Mouse (Mus musculus): Measurements from ENCODE around the gene Polr3e. TPM values are rescaled to one million over a fixed set of nuclear protein-coding genes. Genes with fewer than 3 reads are reported as not detected.

Gene Polr3e
- 25.8 and 26.9 TPM in 2 replicates for polyA plus RNA-seq (2012; rRNA removed)

DNA sequence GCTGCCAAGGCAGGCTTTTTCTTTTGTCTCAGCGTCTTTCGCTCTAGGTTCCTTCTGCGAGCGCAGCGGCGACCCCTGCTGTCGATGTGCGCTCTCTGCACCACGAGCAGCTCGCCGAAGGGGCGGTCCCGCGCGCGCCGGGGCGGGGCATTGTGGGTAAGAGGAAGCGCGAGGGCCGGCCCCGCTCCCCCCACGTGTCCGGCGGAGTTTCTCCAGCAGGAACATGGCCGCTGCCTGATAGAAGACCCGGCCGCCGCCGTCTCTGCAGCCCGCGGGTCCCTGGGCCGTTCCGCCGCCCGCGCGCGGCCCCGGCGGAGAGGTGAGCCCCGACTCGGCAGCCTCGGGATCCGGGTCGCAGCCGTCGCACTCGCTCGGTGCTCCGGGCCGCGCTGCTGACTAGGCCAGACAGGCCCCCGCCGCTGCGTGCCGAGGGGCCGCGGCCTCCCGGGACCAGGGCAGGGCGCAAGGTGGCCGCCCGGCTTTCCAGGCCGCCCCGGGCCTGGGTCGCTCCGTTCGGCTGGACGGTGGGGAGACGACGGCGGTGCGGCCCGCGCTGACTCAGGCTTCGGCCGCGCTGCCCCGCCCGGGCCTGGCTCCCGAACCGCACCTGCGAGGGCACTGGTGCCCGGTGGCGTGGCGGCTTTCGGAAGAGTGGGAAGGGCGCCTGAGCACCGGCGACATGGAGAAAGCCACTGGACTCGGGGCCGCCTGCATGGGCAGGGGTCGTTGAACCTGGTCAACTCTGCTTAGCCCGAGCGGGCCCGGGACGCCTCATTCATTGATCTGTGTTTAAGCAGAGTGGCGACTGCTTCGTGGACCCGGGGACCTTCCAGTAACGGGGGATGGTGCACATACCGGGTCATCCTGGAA lies at the start of gene Polr3e:
Gene Polr3e, plus strand, starts transcription at position 153 of the 870 bp plus-strand sequence.
- Histone ChIP-seq H3K36me3 (ENCODE audit: control insufficient read depth, insufficient read depth, low read length) (no peaks in the 10 kb centered on the region), H3K27me3 (ENCODE audit: control insufficient read depth, insufficient read depth, low read length) (no peaks in the 10 kb centered on the region), H3K4me3 (ENCODE audit: control insufficient read depth, low read depth, low read length) (peak within 1 kb of the TSS; percentile 98), H3K4me1 (ENCODE audit: control insufficient read depth, insufficient read depth, low read length) (peaks cover 4% of the 10 kb centered on the region), H3K27ac (ENCODE audit: control insufficient read depth, insufficient read depth, low read depth, low read length) (peak within 1 kb of the TSS; percentile 95)
- TF ChIP-seq CTCF (IDR thresholded peaks at IDR 0.05; ENCODE audit: control insufficient read depth, insufficient read depth, insufficient replicate concordance, low read depth, low read length) = peak; percentile 90
- peak; percentile 55 for TF ChIP-seq POLR2A (IDR thresholded peaks at IDR 0.05; ENCODE audit: control insufficient read depth, low read depth, low read length)

DNA sequence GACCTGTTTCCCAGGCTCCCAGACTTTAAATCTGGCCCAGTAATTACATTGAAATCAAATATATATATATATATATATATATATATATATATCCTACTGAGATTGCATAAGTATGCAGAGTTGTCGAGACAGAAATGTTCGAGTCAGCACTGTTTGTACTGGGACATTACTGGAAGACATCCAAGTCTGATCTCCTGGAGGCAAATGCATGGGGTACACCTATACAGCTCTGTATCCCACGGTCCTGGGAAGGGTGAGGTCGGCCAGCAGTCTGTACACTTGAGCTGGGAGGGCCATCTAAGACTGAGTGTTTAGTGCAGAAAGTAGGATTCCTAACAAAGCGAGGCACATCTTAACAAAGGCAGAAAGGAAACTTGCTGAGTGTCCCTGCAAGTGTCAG lies 47.7 kb upstream of the Polr3e start:
- Histone ChIP-seq H3K36me3 (ENCODE audit: control insufficient read depth, insufficient read depth, low read length) (no peaks in the 10 kb centered on the region), H3K27me3 (ENCODE audit: control insufficient read depth, insufficient read depth, low read length) (no peaks in the 10 kb centered on the region), H3K4me3 (ENCODE audit: control insufficient read depth, low read depth, low read length) (no peak overlapping the region), H3K4me1 (ENCODE audit: control insufficient read depth, insufficient read depth, low read length) (peaks cover 5% of the 10 kb centered on the region; the same call in 1 of the 2 replicates), H3K27ac (ENCODE audit: control insufficient read depth, insufficient read depth, low read depth, low read length) (peak overlapping the region; percentile 49)
- TF ChIP-seq POLR2A (IDR thresholded peaks at IDR 0.05; ENCODE audit: control insufficient read depth, low read depth, low read length) (no peak), CTCF (IDR thresholded peaks at IDR 0.05; ENCODE audit: control insufficient read depth, insufficient read depth, insufficient replicate concordance, low read depth, low read length) (no peak)

DNA sequence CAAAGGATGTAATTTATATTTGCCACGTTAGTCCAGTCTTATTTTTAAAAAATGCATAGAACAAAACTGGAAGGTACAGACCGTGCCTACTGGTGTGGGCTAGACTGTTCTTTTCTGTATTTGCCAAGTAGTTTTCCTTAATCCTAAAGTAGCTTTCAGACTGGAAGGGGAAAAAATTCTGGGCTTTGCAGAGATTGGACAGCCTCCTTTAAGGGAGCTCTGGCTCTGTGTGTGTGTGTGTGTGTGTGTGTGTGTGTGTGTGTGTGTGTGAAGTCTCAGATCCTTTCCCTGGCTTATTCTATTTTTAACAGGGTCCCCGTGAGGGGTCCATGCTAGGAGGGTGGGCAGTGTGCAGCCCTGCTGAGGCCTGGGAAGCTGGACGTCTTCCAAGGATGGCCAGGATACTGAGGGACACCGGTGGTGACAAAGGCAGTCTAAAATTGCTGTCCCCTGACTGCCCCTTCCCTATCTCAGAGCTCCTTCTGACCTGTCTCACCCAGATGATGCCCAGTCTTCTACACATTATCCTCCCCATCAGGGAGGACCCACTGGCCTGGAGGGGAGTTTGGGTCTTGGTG lies 47.0 kb upstream of the Polr3e start:
- Histone ChIP-seq H3K27ac (ENCODE audit: control insufficient read depth, insufficient read depth, low read depth, low read length) (no peak overlapping the region; the same call in 1 of the 2 replicates), H3K27me3 (ENCODE audit: control insufficient read depth, insufficient read depth, low read length) (no peaks in the 10 kb centered on the region), H3K4me1 (ENCODE audit: control insufficient read depth, insufficient read depth, low read length) (peaks cover 3% of the 10 kb centered on the region; the same call in 1 of the 2 replicates), H3K4me3 (ENCODE audit: control insufficient read depth, low read depth, low read length) (no peak overlapping the region), H3K36me3 (ENCODE audit: control insufficient read depth, insufficient read depth, low read length) (no peaks in the 10 kb centered on the region)
- TF ChIP-seq POLR2A (IDR thresholded peaks at IDR 0.05; ENCODE audit: control insufficient read depth, low read depth, low read length) (no peak), CTCF (IDR thresholded peaks at IDR 0.05; ENCODE audit: control insufficient read depth, insufficient read depth, insufficient replicate concordance, low read depth, low read length) (no peak)

DNA sequence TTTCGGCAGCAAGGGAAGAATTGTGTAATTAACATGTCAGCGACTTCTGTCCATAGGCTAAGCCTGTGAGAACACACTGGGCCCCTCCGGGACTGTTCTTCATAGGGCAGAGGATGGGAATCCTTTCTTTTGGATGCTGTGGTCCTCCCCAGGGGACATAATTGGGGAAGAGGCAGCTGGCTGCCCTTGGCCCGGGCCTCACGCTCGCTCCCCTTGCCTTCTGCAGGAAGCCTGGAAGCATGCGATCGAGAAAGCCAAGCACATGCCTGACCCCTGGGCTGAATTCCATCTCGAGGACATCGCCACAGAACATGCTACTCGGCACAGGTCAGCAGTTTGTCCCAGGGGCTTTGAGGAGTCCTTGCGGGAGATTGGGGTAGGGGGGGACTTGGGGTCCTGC lies 44.5 kb upstream of the Polr3e start:
- Histone ChIP-seq H3K4me3 (ENCODE audit: control insufficient read depth, low read depth, low read length) (no peak overlapping the region), H3K27me3 (ENCODE audit: control insufficient read depth, insufficient read depth, low read length) (no peaks in the 10 kb centered on the region), H3K36me3 (ENCODE audit: control insufficient read depth, insufficient read depth, low read length) (no peaks in the 10 kb centered on the region), H3K27ac (ENCODE audit: control insufficient read depth, insufficient read depth, low read depth, low read length) (no peak overlapping the region), H3K4me1 (ENCODE audit: control insufficient read depth, insufficient read depth, low read length) (peaks cover 3% of the 10 kb centered on the region; the same call in 1 of the 2 replicates)
- TF ChIP-seq CTCF (IDR thresholded peaks at IDR 0.05; ENCODE audit: control insufficient read depth, insufficient read depth, insufficient replicate concordance, low read depth, low read length) (no peak), POLR2A (IDR thresholded peaks at IDR 0.05; ENCODE audit: control insufficient read depth, low read depth, low read length) (no peak)

DNA sequence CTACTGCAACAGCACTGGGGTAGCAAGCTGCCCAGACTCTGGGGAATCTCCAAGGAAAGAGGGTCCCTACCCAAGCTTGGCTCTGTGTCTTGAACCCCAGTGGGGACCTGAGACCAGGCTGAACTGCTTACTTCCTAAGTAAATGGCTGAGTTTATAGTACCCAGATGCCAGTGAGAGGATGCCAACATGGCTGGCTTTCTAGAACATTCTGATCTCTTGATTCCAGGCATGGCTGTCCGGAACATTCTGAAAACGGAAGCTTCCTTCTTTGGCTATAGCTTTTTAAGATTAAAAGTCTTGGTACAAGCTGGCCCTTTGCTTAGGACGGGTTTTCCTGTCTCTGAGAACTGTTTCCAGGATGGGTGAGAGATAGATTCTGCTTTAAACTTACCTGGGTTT lies 43.5 kb upstream of the Polr3e start:
- H3K4me1 ChIP-seq (ENCODE audit: control insufficient read depth, insufficient read depth, low read length) = peaks cover 3% of the 10 kb centered on the region; the same call in 1 of the 2 replicates
- TF ChIP-seq POLR2A (IDR thresholded peaks at IDR 0.05; ENCODE audit: control insufficient read depth, low read depth, low read length) = no peak
- no peak for TF ChIP-seq CTCF (IDR thresholded peaks at IDR 0.05; ENCODE audit: control insufficient read depth, insufficient read depth, insufficient replicate concordance, low read depth, low read length)
- H3K27ac ChIP-seq (ENCODE audit: control insufficient read depth, insufficient read depth, low read depth, low read length) = no peak overlapping the region
- no peaks in the 10 kb centered on the region for H3K36me3 ChIP-seq (ENCODE audit: control insufficient read depth, insufficient read depth, low read length)
- H3K4me3 ChIP-seq (ENCODE audit: control insufficient read depth, low read depth, low read length) = no peak overlapping the region
- H3K27me3 ChIP-seq (ENCODE audit: control insufficient read depth, insufficient read depth, low read length) = no peaks in the 10 kb centered on the region

DNA sequence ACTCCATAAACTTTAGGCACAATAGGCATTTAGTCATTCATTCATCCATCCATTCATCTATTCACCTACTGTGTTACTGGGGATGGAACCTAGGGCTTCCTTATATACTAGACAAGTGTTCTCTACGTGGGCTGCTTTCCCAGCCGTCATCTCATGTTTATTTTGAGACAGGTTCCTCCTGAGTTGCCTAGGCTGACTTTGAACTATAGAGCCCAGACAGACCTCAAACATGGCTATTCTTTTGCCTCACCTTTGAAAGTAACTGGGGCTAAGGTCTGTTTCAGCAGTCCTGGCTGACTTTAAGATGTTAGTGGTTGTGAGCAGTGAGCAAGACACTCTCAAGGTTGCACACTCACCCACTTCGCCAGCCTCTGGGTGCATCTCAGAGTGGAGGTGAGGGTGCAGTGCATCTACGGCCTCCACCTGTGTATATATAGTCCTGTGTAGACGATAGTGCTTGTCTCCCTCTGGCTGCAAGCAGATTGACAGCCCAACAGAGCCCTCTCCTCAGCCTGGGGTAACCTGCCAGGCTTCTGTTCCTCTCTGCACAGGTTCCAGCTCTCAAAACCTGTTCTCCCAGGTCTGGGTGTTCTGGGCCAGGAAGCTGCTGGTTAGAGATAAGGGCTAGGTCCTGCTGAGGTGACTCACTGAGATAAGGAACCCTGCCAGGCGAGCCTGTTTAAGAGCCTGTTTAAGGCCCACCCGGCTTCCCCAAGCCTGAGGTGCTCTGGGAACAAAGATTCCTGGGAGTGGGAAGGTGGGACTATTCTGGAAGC lies 42.6 kb upstream of the Polr3e start:
- TF ChIP-seq POLR2A (IDR thresholded peaks at IDR 0.05; ENCODE audit: control insufficient read depth, low read depth, low read length) = no peak
- TF ChIP-seq CTCF (IDR thresholded peaks at IDR 0.05; ENCODE audit: control insufficient read depth, insufficient read depth, insufficient replicate concordance, low read depth, low read length) = no peak
- H3K4me3 ChIP-seq (ENCODE audit: control insufficient read depth, low read depth, low read length) = no peak overlapping the region
- no peak overlapping the region for H3K27ac ChIP-seq (ENCODE audit: control insufficient read depth, insufficient read depth, low read depth, low read length)
- no peaks in the 10 kb centered on the region for H3K36me3 ChIP-seq (ENCODE audit: control insufficient read depth, insufficient read depth, low read length)
- H3K27me3 ChIP-seq (ENCODE audit: control insufficient read depth, insufficient read depth, low read length) = no peaks in the 10 kb centered on the region
- H3K4me1 ChIP-seq (ENCODE audit: control insufficient read depth, insufficient read depth, low read length) = peaks cover 3% of the 10 kb centered on the region; the same call in 1 of the 2 replicates

Data from testis, adult 2 months (tissue).